Mouse (Mus musculus) adrenal gland, postnatal 25 days (tissue): Measurements from ENCODE around the gene Vti1a. TPM values are rescaled to one million over a fixed set of nuclear protein-coding genes. Genes with fewer than 3 reads are reported as not detected.

ENCODE experiments used
- DNase-seq: peaks from one replicate; pipeline ENCODE4 v3.0.0; 2021; ENCODE audit warnings: mixed read lengths
- total RNA-seq: library from RNA; stranded (reverse); gene quantifications from 2 replicates; pipeline ENCODE4 v1.2.3, GENCODE M21; 2021

The Vti1a gene
- total RNA-seq, 1 experiment from 2014 or later, result 38.4 TPM

- DNase-seq, result no peak
Observed at GRCm38 (mm10) chr19:55380764-55381163, 64.7 kb downstream of the Vti1a start.

GRCm38 (mm10) chr19:55381343-55381742 is 65.2 kb downstream of the Vti1a start:
- DNase-seq, result no peak

- no peak for DNase-seq
Observed at GRCm38 (mm10) chr19:55382745-55383144, 66.7 kb downstream of the Vti1a start.

- DNase-seq, result no peak
Observed at GRCm38 (mm10) chr19:55384634-55385033, 68.5 kb downstream of the Vti1a start.

GRCm38 (mm10) chr19:55389019-55389418 is 72.9 kb downstream of the Vti1a start:
- DNase-seq, result no peak

GRCm38 (mm10) chr19:55390323-55390722 is 74.2 kb downstream of the Vti1a start:
- DNase-seq, result no peak

GRCm38 (mm10) chr19:55401638-55402037 is 85.5 kb downstream of the Vti1a start:
- no peak for DNase-seq

- no peak for DNase-seq
Observed at GRCm38 (mm10) chr19:55408486-55408885, 92.4 kb downstream of the Vti1a start.

- no peak for DNase-seq
Observed at GRCm38 (mm10) chr19:55411415-55411814, 95.3 kb downstream of the Vti1a start.

- no peak for DNase-seq
Observed at GRCm38 (mm10) chr19:55411894-55412293, 95.8 kb downstream of the Vti1a start.

GRCm38 (mm10) chr19:55414050-55414449 is 98.0 kb downstream of the Vti1a start:
- DNase-seq, result peak; percentile 58

GRCm38 (mm10) chr19:55418756-55419155 is 102.7 kb downstream of the Vti1a start:
- no peak for DNase-seq

- no peak for DNase-seq
Observed at GRCm38 (mm10) chr19:55419961-55420360, 103.9 kb downstream of the Vti1a start.

- no peak for DNase-seq
Observed at GRCm38 (mm10) chr19:55421816-55422215, 105.7 kb downstream of the Vti1a start.

- DNase-seq, result no peak
Observed at GRCm38 (mm10) chr19:55422311-55423064, 106.4 kb downstream of the Vti1a start.

- DNase-seq, result no peak
Observed at GRCm38 (mm10) chr19:55423065-55423716, 107.1 kb downstream of the Vti1a start.

GRCm38 (mm10) chr19:55423952-55424351 is 107.9 kb downstream of the Vti1a start:
- DNase-seq, result peak; percentile 74

GRCm38 (mm10) chr19:55424507-55424906 is 108.4 kb downstream of the Vti1a start:
- no peak for DNase-seq

GRCm38 (mm10) chr19:55440306-55440705 is 124.2 kb downstream of the Vti1a start:
- DNase-seq, result no peak

GRCm38 (mm10) chr19:55443618-55444017 is 127.5 kb downstream of the Vti1a start:
- DNase-seq, result no peak

- no peak for DNase-seq
Observed at GRCm38 (mm10) chr19:55449084-55449483, 133.0 kb downstream of the Vti1a start.

- no peak for DNase-seq
Observed at GRCm38 (mm10) chr19:55449506-55449905, 133.4 kb downstream of the Vti1a start.

GRCm38 (mm10) chr19:55456325-55457091 is 140.4 kb downstream of the Vti1a start:
- DNase-seq, result no peak
